Mouse (Mus musculus) CH12.LX (cell line): ENCODE measurements around the gene Copg2.

Source experiments
- CTCF ChIP-seq, 2 experiments: IDR thresholded peaks in 1 of 2; conservative IDR thresholded peaks in 1 of 2; 2 replicates each; pipeline ENCODE4 v1.5.1; 2011 to 2012; ENCODE audit warnings: low read depth in 2 of 2, low read length in 2 of 2, improper control_type of control experiment in 1 of 2, inconsistent platforms in 1 of 2, mild to moderate bottlenecking in 1 of 2, moderate library complexity in 1 of 2
- EP300 ChIP-seq: IDR thresholded peaks from 2 replicates; pipeline ENCODE4 v1.6.1; 2011; ENCODE audit warnings: low read length, improper control_type of control experiment
- MAFK ChIP-seq: IDR thresholded peaks from 2 replicates; pipeline ENCODE4 v1.6.1; 2011; ENCODE audit warnings: low read length, improper control_type of control experiment; ENCODE audit not compliant: insufficient replicate concordance
- MAX ChIP-seq: IDR thresholded peaks from 2 replicates; pipeline ENCODE4 v1.6.1; 2011; ENCODE audit warnings: low read length, improper control_type of control experiment
- MXI1 ChIP-seq: IDR thresholded peaks from 2 replicates; pipeline ENCODE4 v1.6.1; 2011; ENCODE audit warnings: mild to moderate bottlenecking, low read depth, low read length, improper control_type of control experiment
- NELFE ChIP-seq: IDR thresholded peaks from 2 replicates; pipeline ENCODE4 v1.6.1; 2011; ENCODE audit warnings: low read depth, low read length, improper control_type of control experiment
- POLR2A ChIP-seq: IDR thresholded peaks from 2 replicates; pipeline ENCODE4 v1.6.1; 2011; ENCODE audit warnings: low read depth, mild to moderate bottlenecking, improper control_type of control experiment, low read length
- SMC3 ChIP-seq: IDR thresholded peaks from 2 replicates; pipeline ENCODE4 v1.6.1; 2011; ENCODE audit warnings: low read depth, low read length, improper control_type of control experiment
- TBP ChIP-seq: conservative IDR thresholded peaks from 2 replicates; pipeline ENCODE4 v1.6.1; 2011; ENCODE audit warnings: low read depth, low read length, improper control_type of control experiment
- TCF12 ChIP-seq: IDR thresholded peaks from 2 replicates; pipeline ENCODE4 v1.6.1; 2014; ENCODE audit warnings: low read depth, mild to moderate bottlenecking, inconsistent platforms, low read length, improper control_type of control experiment
- USF2 ChIP-seq: conservative IDR thresholded peaks from 2 replicates; pipeline ENCODE4 v1.6.1; 2011; ENCODE audit warnings: low read depth, low read length, improper control_type of control experiment
- ZNF384 ChIP-seq: IDR thresholded peaks from 2 replicates; pipeline ENCODE4 v1.6.1; 2012; ENCODE audit warnings: low read depth, low read length, improper control_type of control experiment, inconsistent platforms

- TF ChIP-seq POLR2A (no peak), NELFE (no peak), SMC3 (no peak), TCF12 (no peak), EP300 (no peak), TBP (no peak), ZNF384 (no peak), CTCF (conservative IDR thresholded peaks at IDR 0.05 in 1 of 2, IDR thresholded peaks at IDR 0.05 in 1 of 2; ENCODE audit: low read depth in 2 of 2, low read length in 2 of 2) (no peak), USF2 (no peak), MXI1 (no peak), MAX (no peak), MAFK (no peak)
These were observed 42.7 kb upstream of the Copg2 start for GRCm38 (mm10) chr6:30939264-30939663.
